Mouse (Mus musculus) lung, postnatal 14 days (tissue): ENCODE measurements at regions not wholly inside any gene's neighbourhood (a gene's known extent, or its start where the extent isn't known, plus 50 kb on each side); places are given as distances from the start of the nearest gene placed in this dataset.

Source experiments
- DNase-seq: peaks from one replicate; pipeline ENCODE4 v3.0.0; 2021

DNA sequence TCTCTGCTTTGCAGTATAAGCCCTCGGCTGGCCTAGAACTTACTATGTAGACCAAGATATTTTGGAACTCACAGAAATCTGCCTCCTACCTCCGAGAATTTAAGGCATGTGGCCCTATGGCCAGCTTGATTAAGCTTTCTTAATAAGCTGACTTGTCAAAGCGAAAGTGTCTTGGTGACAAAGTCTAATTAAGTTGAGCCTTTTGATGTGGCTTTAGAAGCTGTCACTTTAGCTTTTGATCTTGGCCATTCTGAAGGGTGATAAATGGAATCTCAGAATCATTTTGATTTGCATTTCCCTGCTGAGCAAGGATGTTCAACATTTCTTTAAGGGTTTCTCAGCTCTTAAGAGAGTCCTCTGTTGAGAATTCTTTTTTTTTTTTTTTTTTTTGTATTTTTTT lies 67.6 kb upstream of the Tdrd3 start:
- no peak for DNase-seq

- no peak for DNase-seq
Observed at GRCm38 (mm10) chr14:87365793-87366192, 50.6 kb upstream of the Tdrd3 start.
